Mouse (Mus musculus): Measurements from ENCODE around the gene Ostm1.

- TF ChIP-seq USF1 (IDR thresholded peaks at IDR 0.05; ENCODE audit: low read depth) = no peak
- TF ChIP-seq CEBPB (IDR thresholded peaks at IDR 0.05; ENCODE audit: low read depth) = no peak
- no peak for TF ChIP-seq CTCF (IDR thresholded peaks at IDR 0.05; ENCODE audit: control insufficient read depth, insufficient read depth, insufficient read length)
- no peak for TF ChIP-seq MAX (IDR thresholded peaks at IDR 0.05)
- no peak for TF ChIP-seq MYOG (IDR thresholded peaks at IDR 0.05; ENCODE audit: control insufficient read depth, extremely low read depth, insufficient read length)
- no peak for TF ChIP-seq MYOD1 (IDR thresholded peaks at IDR 0.05; ENCODE audit: control insufficient read depth, insufficient read length, low read depth)
- no peak for TF ChIP-seq FOSL1 (IDR thresholded peaks at IDR 0.05; ENCODE audit: insufficient read depth, low read length, poor library complexity, severe bottlenecking)
These were observed at the start of gene Ostm1, which contains the start of gene Nr2e1 for GRCm38 (mm10) chr10:42583157-42583872.
